Mouse (Mus musculus) left cerebral cortex, adult 18-20 months (tissue): ENCODE results near the gene Mrps27. TPM values are rescaled to one million over a fixed set of nuclear protein-coding genes. Genes with fewer than 3 reads are reported as not detected.

Experiments
- DNase-seq, 2 experiments: peaks; one replicate each; pipeline ENCODE4 v3.0.0; 2021 to 2022; ENCODE audit warnings: low spot score in 2 of 2, mixed read lengths in 1 of 2
- total RNA-seq, 2 experiments: library from RNA; stranded (reverse); gene quantifications; 2 replicates each; pipeline ENCODE4 v1.2.3; 2021

The Mrps27 gene
- total RNA-seq, 2 experiments from 2014 or later, result 28.3 to 29.5 TPM

DNA sequence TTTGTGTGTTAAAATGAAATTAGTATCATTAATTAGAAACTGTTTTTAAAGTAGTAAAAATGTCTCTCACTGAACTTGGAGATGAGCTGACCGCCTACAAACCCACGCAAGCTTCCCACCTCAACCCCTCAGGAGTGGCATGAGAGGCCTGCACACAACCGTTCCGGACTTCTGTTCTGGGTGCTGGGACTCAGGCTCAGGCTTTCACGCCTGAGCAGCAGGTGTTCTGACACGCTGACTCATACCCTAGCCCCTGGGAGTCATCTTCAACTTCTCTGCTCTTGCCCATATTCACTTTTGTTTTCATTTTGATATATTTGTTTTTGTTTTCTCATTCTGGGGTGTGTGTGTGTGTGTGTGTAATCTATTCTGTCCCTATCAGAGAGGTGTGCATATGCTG is 5.4 kb downstream of the Mrps27 start:
- no peak for DNase-seq

DNA sequence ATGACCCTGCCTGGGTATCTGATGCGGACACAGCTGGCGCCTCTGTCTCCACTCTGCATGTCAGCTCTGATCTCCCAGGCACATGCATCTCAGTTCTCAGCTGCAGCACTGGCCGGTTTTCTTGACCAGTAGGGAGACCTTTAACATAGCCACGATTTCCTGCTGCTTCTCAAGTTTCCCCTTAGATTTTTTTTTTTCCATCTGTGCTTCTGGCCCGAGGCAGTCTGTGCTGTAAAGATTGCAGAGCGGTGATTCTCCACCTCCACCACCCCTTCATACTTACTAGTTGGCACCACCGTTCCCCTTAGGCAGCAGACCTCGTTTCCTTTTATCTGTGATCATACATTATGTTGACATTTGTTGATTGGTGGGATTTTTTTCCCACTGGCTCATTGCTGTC is 6.6 kb downstream of the Mrps27 start:
- DNase-seq, result no peak

DNA sequence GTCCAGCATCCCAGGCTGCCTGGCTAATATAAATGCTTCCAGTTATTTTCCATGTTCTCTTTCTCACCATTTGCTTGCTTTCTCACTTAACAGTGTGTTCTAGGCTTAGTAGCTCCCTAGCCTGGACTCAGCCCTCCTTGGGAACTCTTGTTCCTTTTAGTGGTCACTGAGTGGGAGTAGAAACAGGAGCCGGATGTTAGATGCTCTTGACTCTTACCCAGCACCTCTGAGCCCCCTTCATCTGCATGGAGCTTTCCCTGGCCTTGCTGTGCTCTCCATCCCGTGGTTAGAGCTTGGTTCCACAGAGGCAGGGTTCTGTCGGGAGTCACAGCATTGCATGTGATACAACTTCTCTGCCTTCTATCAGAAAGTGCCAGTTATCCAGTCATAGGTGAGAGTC is 7.0 kb downstream of the Mrps27 start:
- no peak for DNase-seq

DNA sequence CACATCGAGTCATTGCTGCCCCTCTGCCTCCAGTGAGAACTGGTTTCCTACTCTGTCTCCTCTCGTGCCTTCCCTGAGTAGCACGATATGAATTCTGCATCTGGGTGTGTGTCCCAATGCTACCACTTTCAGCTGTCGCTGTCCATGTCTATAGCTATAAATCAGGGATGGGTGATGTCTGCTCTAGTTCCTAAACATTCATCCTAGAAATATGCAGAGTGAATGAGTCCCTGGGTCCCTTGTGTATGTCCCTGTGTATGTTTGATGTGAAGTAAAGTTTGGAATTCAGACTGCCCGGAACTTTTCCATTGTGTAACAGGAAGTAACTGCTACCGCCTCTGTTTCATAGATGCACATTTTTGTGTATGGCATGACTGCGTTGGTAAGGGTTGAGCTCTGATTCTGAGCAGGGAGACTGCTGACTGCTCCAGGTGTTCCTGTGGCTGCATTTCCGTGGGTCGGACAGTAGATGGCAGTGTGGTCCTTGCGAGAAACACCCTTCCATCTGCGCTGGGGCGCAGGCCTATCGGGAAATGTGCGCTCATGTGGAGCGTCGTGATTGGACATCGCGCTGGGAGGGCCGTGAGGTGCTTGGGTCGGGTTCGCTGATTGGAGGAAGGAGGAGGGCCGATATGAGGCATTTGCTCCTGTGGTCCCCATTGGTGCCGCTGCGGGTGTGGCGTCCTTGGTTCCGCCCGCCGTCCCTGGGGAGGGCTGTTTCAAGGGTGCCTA is 8.3 kb downstream of the Mrps27 start:
- peak; percentile 95 to 98 for DNase-seq

DNA sequence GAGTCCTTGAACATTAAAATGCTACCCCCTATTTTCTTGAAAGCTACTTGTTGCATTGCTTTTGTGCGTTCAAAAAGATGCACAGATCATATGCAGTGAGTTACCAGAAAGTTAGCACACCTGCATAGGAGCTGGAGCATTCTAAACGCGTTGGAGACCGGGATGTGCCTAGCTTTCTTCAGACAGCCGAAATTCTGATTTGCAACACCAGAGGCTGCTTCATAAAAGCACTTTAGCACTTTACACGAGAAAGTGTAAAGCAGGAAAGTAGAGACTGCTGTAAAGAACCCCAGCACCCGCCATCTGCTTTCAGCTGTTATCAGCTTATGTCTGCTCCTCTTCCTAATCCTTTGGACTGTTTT is 8.9 kb downstream of the Mrps27 start:
- no peak for DNase-seq

DNA sequence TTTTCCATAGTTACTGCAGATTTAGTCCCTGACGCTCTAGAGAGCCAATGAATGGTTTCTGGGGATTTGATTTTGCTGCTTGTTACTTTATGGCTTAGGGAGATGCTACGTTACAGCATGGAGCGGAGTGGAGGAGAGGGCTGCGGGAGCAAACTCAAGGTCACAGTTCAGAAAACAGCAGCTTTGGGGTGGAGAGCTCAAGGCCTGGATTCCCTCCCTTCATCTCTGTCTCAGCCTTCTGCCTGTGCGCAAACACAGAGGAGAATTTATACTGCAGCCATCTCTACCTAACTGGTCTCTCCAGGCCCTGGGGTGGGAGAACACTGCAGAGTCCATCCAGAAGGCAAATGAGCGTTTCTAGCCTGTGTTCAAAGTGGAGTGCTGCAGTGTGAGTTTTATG is 10.5 kb downstream of the Mrps27 start:
- DNase-seq, result no peak

DNA sequence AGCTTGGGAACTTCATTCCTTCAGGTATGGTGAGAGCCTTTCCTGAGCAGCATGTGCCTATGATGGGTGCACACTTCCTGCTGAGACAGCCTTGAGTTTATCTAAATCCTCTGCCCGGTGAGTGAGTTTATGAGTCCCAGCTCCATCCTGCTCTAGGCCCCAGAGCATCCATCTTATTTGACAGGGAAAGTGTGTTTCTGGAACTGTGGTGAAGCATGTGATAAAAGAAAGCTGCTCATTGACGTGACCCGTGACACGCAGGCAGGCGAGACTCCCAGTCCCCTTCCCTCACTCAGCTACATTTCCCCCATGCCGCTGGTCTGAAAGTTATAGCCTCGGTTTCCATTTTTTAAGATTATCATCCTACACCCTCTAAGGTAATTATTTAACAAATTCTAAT is 11.3 kb downstream of the Mrps27 start:
- no peak for DNase-seq

DNA sequence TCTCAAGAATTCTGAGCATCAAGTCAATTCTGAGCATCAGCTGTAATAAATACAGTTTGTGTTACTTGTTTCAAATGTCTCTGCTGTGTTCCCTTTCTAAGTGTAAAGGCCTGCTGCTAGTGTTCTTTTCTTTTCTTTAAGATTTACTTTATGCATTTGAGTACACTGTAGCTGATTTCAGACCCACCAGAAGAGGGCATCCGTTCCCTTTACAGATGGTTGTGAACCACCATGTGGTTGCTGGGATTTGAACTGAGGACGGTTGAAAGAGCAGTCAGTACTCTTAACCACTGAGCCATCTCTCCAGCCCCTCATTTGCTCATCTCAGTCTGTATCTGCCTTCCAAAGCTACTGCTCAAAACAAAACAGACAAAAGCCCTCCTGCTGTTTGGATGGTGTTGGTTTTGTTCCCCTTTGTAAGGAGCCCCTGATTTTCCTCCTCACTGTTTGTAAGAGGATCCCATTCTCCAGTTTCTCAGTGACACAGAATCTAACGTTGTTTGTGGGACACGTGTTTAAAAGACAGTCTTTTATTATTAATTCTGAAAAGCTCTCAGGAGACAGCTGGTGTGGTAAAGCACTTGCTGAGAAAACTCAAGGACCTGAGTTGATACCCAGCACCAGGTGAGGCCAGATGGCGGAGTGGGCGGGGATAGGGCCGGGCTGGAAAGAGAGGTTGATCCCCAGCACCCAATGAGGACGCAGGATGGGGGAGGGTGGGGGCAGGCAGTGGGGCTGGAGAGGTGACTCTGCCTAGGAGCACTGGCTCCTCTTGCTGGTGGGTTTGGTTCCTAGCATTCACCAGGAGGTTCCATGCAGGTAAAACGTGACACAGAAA is 12.1 kb downstream of the Mrps27 start:
- DNase-seq, result no peak

DNA sequence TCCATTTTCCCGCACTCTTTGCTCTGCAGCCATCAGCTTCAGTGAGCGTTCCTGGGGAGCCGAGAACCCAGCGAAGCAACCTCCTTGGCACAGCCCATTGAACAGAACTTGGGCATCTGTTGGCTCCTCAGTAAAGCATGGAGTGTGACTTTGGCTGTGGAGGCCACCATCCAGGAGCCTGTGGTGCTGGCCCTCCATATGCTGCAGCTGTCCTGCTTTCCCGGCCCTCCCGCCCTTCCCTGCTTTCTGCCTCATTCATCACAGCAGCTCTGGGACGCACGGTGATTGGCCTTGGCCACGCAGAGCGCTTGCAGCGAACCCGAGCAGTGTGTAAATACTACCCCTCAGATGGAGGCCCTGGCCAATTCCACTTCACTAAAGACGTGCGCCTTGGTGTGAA is 14.3 kb downstream of the Mrps27 start:
- no peak for DNase-seq

DNA sequence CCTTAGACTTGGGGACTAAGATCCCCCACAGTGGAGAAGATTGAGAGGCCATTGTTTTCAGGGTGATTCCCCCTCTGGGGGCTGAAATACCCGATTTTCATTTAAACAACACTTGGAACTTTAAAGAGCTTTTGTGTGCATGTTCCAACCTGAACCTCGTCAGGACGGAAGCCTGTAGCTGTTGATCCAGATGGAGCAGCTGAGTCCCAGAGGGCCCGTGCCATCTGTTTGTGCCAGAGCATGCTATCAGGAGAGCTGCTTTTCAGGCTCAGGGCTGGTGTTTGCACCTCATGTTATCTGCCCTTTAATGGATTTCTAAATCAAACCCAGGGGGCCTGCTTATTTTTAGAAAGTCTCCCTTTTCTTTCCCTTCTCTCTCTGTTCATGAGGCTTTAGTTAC is 19.3 kb downstream of the Mrps27 start:
- DNase-seq, result no peak

DNA sequence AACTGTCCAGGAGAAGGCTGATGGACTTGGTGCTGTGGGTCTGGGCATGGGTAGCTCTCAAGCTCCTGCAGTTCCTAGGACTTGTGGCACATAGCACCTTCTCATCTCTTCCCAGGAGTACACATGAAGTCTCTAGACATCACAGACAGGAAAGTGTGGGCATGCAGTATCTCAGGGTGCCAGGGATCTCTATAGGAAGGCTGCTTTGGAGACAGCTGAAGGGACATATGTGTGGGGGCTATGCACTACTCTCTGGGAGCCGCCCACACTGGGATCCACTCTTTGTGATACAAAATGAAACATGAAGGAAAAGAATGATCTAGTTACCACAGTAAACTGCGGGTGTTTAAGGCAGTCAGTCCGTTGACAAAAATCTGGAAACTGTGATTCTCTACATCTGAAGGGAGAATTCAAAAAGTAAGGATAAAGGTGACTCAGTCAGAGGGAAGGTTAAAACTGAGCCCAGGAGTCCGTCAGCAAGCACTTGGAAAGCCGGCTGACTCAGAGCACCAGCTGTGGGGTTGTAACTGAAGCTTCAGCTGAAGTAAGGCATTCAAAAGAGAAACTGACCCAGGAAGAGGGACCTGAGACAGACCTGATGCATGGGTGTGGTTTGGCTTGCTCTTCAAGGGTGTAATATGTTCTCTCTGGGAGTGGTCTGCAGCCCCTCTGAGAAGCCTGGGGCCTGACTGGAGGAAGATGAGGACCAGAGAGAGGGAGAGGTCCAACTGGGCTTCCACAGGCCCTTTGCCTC is 22.0 kb downstream of the Mrps27 start:
- peak; percentile 92 for DNase-seq

DNA sequence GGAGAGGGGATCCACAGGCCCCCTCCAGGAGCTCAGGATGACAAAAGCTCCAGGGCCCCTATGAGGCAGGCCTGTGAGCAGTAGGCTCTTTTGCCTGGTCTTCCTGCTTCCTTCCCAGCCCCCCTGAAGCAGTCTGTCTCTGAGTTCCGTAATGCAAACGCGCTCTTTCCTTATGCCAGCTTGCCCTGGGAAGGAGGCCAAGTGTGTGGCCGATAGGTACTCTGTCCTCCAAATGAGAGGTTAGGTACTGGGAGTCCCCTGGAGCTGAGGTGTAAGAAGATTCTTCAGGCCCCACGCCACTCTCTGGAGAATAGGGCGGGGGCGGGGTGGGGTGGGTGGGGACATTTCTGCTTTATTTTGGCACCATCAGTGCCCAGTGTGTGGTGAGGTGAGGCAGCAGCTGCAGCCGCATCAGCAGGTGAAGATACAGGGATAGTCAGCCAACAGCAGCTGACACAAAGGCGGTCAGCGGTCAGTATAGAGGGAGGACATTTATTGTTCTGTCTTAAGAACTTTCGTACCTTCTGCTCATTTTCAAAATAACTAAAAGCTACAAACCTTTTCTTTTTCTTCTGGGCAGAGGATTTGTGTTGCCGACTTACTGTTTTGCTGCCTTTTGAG is 23.1 kb downstream of the Mrps27 start:
- DNase-seq, result no peak

DNA sequence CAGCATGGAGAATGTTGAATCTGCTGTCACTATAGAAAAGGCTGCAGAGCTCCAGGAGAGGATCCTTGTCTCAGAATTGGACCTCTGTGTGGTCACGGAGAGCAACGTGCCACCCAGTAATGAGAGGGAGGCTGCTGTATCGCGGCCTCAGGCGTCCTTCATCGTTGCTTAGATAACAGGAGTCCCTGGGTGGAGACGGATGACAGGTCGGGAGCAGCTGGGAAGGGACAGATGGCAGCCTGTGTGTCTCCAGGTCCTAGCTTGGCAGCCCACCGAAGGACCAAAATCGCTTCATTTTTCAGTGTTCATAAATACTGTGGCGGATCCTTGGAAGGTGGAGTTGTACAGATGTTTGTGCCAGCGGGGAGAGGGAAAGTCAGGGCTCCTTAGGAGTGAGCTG is 24.5 kb downstream of the Mrps27 start:
- no peak for DNase-seq

DNA sequence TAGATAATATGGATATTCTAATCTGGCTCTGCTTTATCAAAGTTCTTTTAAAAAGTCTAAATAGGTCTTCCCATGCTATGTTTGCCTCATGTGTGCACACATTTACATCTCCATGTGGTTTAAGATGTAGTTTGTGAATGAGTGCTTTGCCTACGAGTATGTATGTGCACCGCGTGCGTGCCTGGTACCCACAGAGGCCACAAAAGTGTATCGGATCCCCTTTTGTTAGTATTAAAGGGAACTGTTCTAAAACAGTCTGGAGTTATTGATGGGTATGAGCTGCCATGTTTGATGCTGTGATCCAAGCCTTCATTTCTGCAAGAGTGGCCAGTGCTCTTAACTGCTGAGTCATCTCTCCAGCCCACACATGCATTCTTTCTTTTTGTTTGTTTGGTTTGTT is 26.7 kb downstream of the Mrps27 start:
- DNase-seq, result no peak

DNA sequence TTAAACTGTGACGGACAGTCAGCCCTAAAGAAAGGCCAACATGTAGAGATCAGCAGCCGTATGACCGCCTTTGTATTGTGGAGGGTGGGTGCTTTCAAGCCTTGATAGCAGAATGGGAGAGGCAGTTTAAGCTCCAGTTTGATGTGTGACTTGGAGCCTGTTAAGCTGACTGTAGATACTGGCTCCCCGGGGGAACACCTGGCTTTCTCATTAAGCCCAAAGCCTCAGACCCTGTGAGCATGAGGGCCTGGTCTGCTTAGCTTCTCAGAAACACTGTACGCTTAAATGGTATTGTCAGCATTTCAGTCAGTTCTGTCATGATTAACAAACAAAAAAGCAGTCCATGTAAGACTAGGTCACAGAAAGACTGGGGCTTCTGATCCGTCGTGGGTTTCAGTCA is 29.1 kb downstream of the Mrps27 start:
- no peak for DNase-seq

DNA sequence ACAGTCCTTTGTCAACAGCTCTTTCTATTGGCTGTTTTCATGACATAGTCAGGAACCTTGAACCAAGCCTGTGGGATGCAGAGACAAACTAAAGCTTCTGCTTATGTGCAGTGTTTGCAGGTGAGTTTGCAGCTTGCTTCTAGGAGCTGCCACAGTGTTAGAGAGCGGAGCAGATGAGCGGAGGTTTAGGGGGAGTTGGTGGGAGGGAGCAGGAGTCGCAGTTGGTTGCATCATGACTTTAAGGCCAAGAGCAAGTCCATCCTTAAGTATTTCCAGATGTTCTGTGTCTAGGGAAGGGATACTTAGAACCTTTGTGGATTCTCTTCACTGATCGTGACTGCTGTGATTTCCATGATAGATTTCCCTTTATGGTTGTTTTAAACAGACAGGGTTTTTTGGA is 29.6 kb downstream of the Mrps27 start:
- no peak for DNase-seq

DNA sequence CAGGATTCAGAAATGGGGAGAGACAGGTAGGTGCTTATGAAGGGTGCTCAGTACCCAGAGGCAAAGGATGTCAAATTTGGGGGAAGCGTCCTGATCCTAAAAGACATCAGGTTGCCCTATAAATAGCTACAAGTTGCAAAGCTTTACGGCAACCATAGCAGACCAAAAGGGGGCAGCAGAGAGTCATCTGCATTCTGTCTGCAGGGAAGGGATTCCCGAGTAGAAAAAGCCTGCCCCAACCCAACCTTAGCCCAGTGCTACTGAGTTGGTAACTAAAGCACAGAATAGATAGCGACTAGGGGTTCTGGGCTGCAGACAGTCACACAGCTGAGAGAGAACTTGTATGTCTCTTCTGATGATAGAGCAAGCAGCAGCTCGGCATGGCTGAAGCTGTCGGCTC is 31.0 kb downstream of the Mrps27 start:
- DNase-seq, result peak; percentile 81 to 91

DNA sequence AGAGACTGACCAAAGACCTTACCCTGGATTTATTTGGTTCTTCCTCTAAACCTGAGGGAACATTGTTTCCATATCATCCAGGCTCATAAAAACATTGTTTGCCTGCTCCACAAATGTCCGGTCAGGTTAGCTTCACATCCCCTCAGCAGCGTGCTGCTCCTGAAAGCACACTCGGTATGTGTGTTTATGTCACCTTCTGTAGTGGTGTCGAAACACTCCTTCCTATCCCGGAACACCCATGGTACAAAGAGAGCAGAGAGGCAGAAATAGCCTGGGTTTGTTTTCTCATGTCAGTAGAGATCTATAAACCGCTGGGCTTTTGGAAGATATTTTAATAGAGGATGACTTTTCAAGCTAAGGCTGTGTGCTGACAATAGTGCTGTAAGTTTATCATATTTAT is 32.5 kb downstream of the Mrps27 start:
- DNase-seq, result no peak

DNA sequence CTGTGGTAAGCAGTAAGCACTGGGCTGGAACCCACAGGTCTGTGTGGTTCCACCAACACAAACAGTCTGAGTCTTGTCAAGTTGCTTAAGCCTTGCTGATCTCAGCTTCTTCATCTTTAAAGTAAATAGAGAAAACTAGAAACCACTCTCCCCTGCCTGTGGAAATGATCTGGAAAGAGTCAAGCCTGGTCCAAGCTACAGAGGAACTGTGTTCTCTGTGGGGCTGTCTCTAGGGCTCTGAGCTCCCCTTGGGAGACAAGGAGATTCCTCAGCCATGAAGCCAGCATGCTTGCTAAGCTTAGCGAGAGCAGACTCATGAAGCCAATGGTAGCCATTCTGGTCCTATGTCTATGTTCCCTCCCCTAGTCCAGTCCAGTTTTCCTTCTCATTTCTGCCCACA is 33.6 kb downstream of the Mrps27 start:
- DNase-seq, result no peak

DNA sequence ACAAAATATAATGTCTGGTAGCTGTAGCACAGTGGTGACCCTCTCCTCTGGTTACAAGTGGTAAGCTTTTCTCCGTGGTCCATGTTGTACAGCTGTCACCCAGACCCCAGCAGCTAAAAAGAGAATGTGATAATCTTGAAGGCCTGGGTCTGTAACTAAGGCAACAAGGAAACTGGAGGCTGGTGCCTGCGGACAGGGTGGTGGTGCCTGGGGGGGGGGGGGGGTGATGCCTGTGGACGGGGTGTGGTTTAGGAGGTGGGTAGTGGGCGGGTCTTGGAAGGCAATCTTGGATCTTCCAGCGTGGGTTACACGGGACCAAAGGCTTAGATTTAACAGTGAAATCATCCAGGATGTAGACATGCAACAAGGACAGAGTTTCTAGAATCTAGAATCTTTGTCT is 37.8 kb downstream of the Mrps27 start:
- no peak for DNase-seq

DNA sequence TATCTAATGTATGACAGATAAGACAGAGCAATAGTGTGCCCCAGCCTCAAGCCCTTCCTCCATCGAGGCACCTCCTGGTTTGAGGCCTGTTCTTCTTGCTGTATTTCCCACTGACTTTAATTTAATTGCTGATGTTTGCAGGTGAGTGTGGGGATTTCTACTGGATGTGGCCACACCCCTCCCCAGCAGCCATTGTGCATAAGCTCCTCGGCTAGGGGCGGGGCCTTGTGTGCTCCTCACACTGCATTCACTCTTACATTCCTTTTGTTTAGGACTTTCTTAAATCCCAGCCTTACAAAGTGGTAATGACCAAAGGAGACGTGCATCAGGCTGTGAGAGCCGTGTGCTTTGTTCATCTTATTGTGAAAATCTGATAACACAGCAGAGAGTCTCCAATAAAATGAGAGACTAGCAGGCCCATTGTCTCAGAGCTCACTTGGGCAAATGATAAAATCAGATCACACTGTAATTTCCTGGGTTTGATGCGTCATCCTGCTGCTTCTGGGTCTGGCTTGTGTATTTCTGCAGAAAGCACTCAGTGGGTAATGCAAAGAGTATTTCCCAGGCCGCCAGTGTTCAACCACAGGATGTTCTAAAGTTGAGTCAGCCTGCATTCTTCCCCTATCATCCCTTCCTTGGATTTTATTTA is 40.1 kb downstream of the Mrps27 start:
- no peak for DNase-seq
